7 mouse cellular contexts compared by ENCODE assay signal in genomic region chr5:8894104-8894425, GRCm38 (mm10). TPM values are rescaled to one million over a fixed set of nuclear protein-coding genes. Genes with fewer than 3 reads are reported as not detected.
DNase-seq lines count a peak whose midpoint lies in the region; ATAC-seq and TF ChIP-seq lines count a peak whose summit lies in the region.

No protein-coding gene starts in this region.

- H3K4me3 ChIP-seq in lung, postnatal 0 days (ENCODE audit: low read depth, low read length), result peak overlapping the region; percentile 50
- H3K4me3 ChIP-seq in embryonic fibroblast, embryonic 13.5 days (ENCODE audit: insufficient read depth, low read length), result peak overlapping the region; percentile 42
- peak overlapping the region; percentile 50 for H3K4me3 ChIP-seq in intestine, postnatal 0 days (ENCODE audit: low read depth, low read length)
- H3K4me3 ChIP-seq in neural tube, embryonic 14.5 days (ENCODE audit: low read depth, low read length), result peak overlapping the region; percentile 60

- H3K9me3 ChIP-seq in lung, postnatal 0 days (ENCODE audit: low read length), result no peaks in the 10 kb centered on the region
- no peaks in the 10 kb centered on the region for H3K9me3 ChIP-seq in intestine, postnatal 0 days (ENCODE audit: control insufficient read depth)
- H3K9me3 ChIP-seq in neural tube, embryonic 14.5 days (ENCODE audit: control insufficient read depth, low read length), result no peaks in the 10 kb centered on the region

- H3K4me1 ChIP-seq in lung, postnatal 0 days (ENCODE audit: insufficient read depth, low read depth, low read length), result no peaks in the 10 kb centered on the region
- H3K4me1 ChIP-seq in embryonic fibroblast, embryonic 13.5 days (ENCODE audit: control insufficient read depth, insufficient read depth, low read length), result no peaks in the 10 kb centered on the region
- no peaks in the 10 kb centered on the region for H3K4me1 ChIP-seq in intestine, postnatal 0 days (replicated peaks; ENCODE audit: control insufficient read depth, insufficient read depth, low read length)
- no peaks in the 10 kb centered on the region; the same call in 1 of the 2 replicates for H3K4me1 ChIP-seq in neural tube, embryonic 14.5 days (ENCODE audit: control insufficient read depth, insufficient read depth, low read length)

- TF ChIP-seq CTCF in lung, postnatal 0 days (IDR thresholded peaks at IDR 0.05), result no peak
- TF ChIP-seq CTCF in embryonic fibroblast, embryonic 13.5 days (IDR thresholded peaks at IDR 0.05; ENCODE audit: borderline replicate concordance, insufficient read depth, low read length), result no peak
- no peak for TF ChIP-seq CTCF in intestine, postnatal 0 days (IDR thresholded peaks at IDR 0.05; ENCODE audit: low read depth)

- no peak for ATAC-seq in lung, postnatal 0 days
- peak; percentile 47; the same call in 1 of the 2 replicates for ATAC-seq in intestine, postnatal 0 days
- ATAC-seq in neural tube, embryonic 14.5 days (ENCODE audit: low read depth), result no peak; the same call in 1 of the 2 replicates

- H3K36me3 ChIP-seq in lung, postnatal 0 days (ENCODE audit: insufficient read depth, low read length), result no peaks in the 10 kb centered on the region
- H3K36me3 ChIP-seq in intestine, postnatal 0 days (ENCODE audit: control insufficient read depth, insufficient read depth), result no peaks in the 10 kb centered on the region
- H3K36me3 ChIP-seq in neural tube, embryonic 14.5 days (ENCODE audit: control insufficient read depth, insufficient read depth, low read length), result no peaks in the 10 kb centered on the region

- H3K9ac ChIP-seq in lung, postnatal 0 days (replicated peaks; ENCODE audit: low read depth), result no peak overlapping the region
- H3K9ac ChIP-seq in intestine, postnatal 0 days (ENCODE audit: low read depth, low read length), result no peak overlapping the region; the same call in 1 of the 2 replicates
- H3K9ac ChIP-seq in neural tube, embryonic 14.5 days (replicated peaks; ENCODE audit: low read depth, low read length), result peak overlapping the region; percentile 67

- no peak overlapping the region for H3K27ac ChIP-seq in lung, postnatal 0 days (ENCODE audit: low read length)
- no peak overlapping the region for H3K27ac ChIP-seq in embryonic fibroblast, embryonic 13.5 days (ENCODE audit: insufficient read depth, low read length)
- H3K27ac ChIP-seq in intestine, postnatal 0 days (ENCODE audit: low read depth, low read length), result no peak overlapping the region
- H3K27ac ChIP-seq in neural tube, embryonic 14.5 days (ENCODE audit: low read depth, low read length), result no peak overlapping the region

- TF ChIP-seq EP300 in lung, postnatal 0 days (IDR thresholded peaks at IDR 0.05), result no peak

- TF ChIP-seq POLR2A in embryonic fibroblast, embryonic 13.5 days (IDR thresholded peaks at IDR 0.05; ENCODE audit: low read depth, low read length), result no peak

- peaks cover 4% of the 10 kb centered on the region; the same call in 1 of the 2 replicates for H3K27me3 ChIP-seq in lung, postnatal 0 days (replicated peaks; ENCODE audit: insufficient read depth, low read length)
- H3K27me3 ChIP-seq in intestine, postnatal 0 days (replicated peaks; ENCODE audit: control insufficient read depth, insufficient read depth, low read length), result no peaks in the 10 kb centered on the region
- no peaks in the 10 kb centered on the region for H3K27me3 ChIP-seq in neural tube, embryonic 14.5 days (ENCODE audit: control insufficient read depth, insufficient read depth, low read length)

- peak overlapping the region; percentile 95 for H3K4me2 ChIP-seq in lung, postnatal 0 days (replicated peaks; ENCODE audit: low read depth, low read length)
- H3K4me2 ChIP-seq in intestine, postnatal 0 days (replicated peaks; ENCODE audit: low read depth), result peak overlapping the region; percentile 93
- peak overlapping the region; percentile 92 for H3K4me2 ChIP-seq in neural tube, embryonic 14.5 days (ENCODE audit: low read depth, low read length)

- no peak for DNase-seq in lung, postnatal 0 days (ENCODE audit: low spot score)
- DNase-seq in lung, adult 18-20 months, result no peak
- DNase-seq in thymus, postnatal 36 days, result no peak
- no peak for DNase-seq in right cerebral cortex, postnatal 10 days (ENCODE audit: low spot score in 2 of 2)

- WGBS in lung, postnatal 0 days, result 6% methylated on average over 15 of the region's 15 CpGs
- WGBS in intestine, postnatal 0 days, result 9% methylated on average over 15 of the region's 15 CpGs
- WGBS in neural tube, embryonic 14.5 days, result 6% methylated on average over 15 of the region's 15 CpGs

RNA-seq across cellular contexts. Expression of gene Abcb4, which starts 0.5 kb away (rescaled TPM):
- 0.12 and 0.47 TPM in 2 replicates for polyA plus RNA-seq in lung, postnatal 0 days (2015; fragmentation: Nextera tagmentation; extraction: Ambion mirVana)
- polyA plus RNA-seq in embryonic fibroblast, embryonic 13.5 days (2011; ENCODE audit: insufficient read length, low read depth, missing spikeins), result 0.26 TPM in 1 of 2 replicates, not detected in the other
- polyA plus RNA-seq in intestine, postnatal 0 days (2015; fragmentation: Nextera tagmentation; extraction: Ambion mirVana), result 0.20 and 0.23 TPM in 2 replicates
- 0.85 and 0.96 TPM in 2 replicates for polyA plus RNA-seq in neural tube, embryonic 14.5 days (2014; fragmentation: Nextera tagmentation; extraction: Ambion mirVana)
